Mouse (Mus musculus) heart, adult 11 months (tissue): ENCODE measurements at regions not wholly inside any gene's neighbourhood (a gene's known extent, or its start where the extent isn't known, plus 50 kb on each side); places are given as distances from the start of the nearest gene placed in this dataset.
A peak's percentile ranks its signal among the peaks of the same experiment; 100 is the strongest.

Experiments
- DNase-seq: peaks from one replicate; pipeline ENCODE4 v3.0.0; 2022

GRCm38 (mm10) chr13:42522553-42522952 is 157.9 kb upstream of the Phactr1 start:
- no peak for DNase-seq

GRCm38 (mm10) chr13:42526163-42526562 is 154.3 kb upstream of the Phactr1 start:
- no peak for DNase-seq

GRCm38 (mm10) chr13:42526966-42527365 is 153.5 kb upstream of the Phactr1 start:
- peak; percentile 98 for DNase-seq

- no peak for DNase-seq
These were observed 152.3 kb upstream of the Phactr1 start for GRCm38 (mm10) chr13:42528169-42528568.

- DNase-seq, result peak; percentile 96
These were observed 143.8 kb upstream of the Phactr1 start for GRCm38 (mm10) chr13:42536501-42537210.

GRCm38 (mm10) chr13:42538046-42538445 is 142.4 kb upstream of the Phactr1 start:
- no peak for DNase-seq

- DNase-seq, result no peak
These were observed 135.8 kb upstream of the Phactr1 start for GRCm38 (mm10) chr13:42544536-42545094.

GRCm38 (mm10) chr13:42546389-42546788 is 134.0 kb upstream of the Phactr1 start:
- no peak for DNase-seq

- no peak for DNase-seq
These were observed 133.6 kb upstream of the Phactr1 start for GRCm38 (mm10) chr13:42546851-42547250.

GRCm38 (mm10) chr13:42549021-42549559 is 131.3 kb upstream of the Phactr1 start:
- DNase-seq, result peak; percentile 96

GRCm38 (mm10) chr13:42554961-42555360 is 125.5 kb upstream of the Phactr1 start:
- no peak for DNase-seq

GRCm38 (mm10) chr13:42558526-42558925 is 121.9 kb upstream of the Phactr1 start:
- peak; percentile 10 for DNase-seq

- peak; percentile 64 for DNase-seq
These were observed 119.0 kb upstream of the Phactr1 start for GRCm38 (mm10) chr13:42561446-42561845.

GRCm38 (mm10) chr13:42565291-42566058 is 114.9 kb upstream of the Phactr1 start:
- DNase-seq, result peak; percentile 95

- DNase-seq, result peak; percentile 92
These were observed 109.6 kb upstream of the Phactr1 start for GRCm38 (mm10) chr13:42570600-42571348.

GRCm38 (mm10) chr13:42574189-42574588 is 106.2 kb upstream of the Phactr1 start:
- no peak for DNase-seq

- DNase-seq, result peak; percentile 95
These were observed 104.5 kb upstream of the Phactr1 start for GRCm38 (mm10) chr13:42575725-42576426.

- no peak for DNase-seq
These were observed 101.0 kb upstream of the Phactr1 start for GRCm38 (mm10) chr13:42579471-42579870.

GRCm38 (mm10) chr13:42589136-42589535 is 91.3 kb upstream of the Phactr1 start:
- no peak for DNase-seq

GRCm38 (mm10) chr13:42589607-42590006 is 90.8 kb upstream of the Phactr1 start:
- DNase-seq, result no peak

- no peak for DNase-seq
These were observed 90.0 kb upstream of the Phactr1 start for GRCm38 (mm10) chr13:42590415-42590814.

GRCm38 (mm10) chr13:42592945-42593344 is 87.5 kb upstream of the Phactr1 start:
- no peak for DNase-seq
